Mouse (Mus musculus) right cerebral cortex, adult 18-20 months (tissue): ENCODE measurements at regions not wholly inside any gene's neighbourhood (a gene's known extent, or its start where the extent isn't known, plus 50 kb on each side); places are given as distances from the start of the nearest gene placed in this dataset.
A peak's percentile ranks its signal among the peaks of the same experiment; 100 is the strongest.
"Not testable (repeated sequence)": the region's sequence is repeated elsewhere in the genome, so short reads cannot be mapped to it uniquely, and the experiment has no call there.

ENCODE experiments used
- DNase-seq: peaks from one replicate; pipeline ENCODE4 v3.0.0; 2022; ENCODE audit warnings: mixed read lengths

- DNase-seq = no peak
These were observed 305.1 kb upstream of the Arx start for GRCm38 (mm10) chrX:92981141-92981540.

GRCm38 (mm10) chrX:93002236-93002976, 283.8 kb upstream of the Arx start:
- no peak for DNase-seq

GRCm38 (mm10) chrX:93006681-93007080, 279.6 kb upstream of the Arx start:
- DNase-seq = peak; percentile 32

- DNase-seq = no peak
These were observed 274.7 kb upstream of the Arx start for GRCm38 (mm10) chrX:93011578-93011977.

GRCm38 (mm10) chrX:93016391-93016790, 269.9 kb upstream of the Arx start:
- DNase-seq = no peak

- peak; percentile 3 for DNase-seq
These were observed 245.1 kb upstream of the Arx start for GRCm38 (mm10) chrX:93041096-93041495.

GRCm38 (mm10) chrX:93042736-93043135, 243.5 kb upstream of the Arx start:
- no peak for DNase-seq

- DNase-seq = no peak
These were observed 237.1 kb upstream of the Arx start for GRCm38 (mm10) chrX:93048967-93049754.

GRCm38 (mm10) chrX:93049755-93050143, 236.5 kb upstream of the Arx start:
- DNase-seq = no peak

- no peak for DNase-seq
These were observed 226.7 kb upstream of the Arx start for GRCm38 (mm10) chrX:93059533-93059932.

- peak; percentile 4 for DNase-seq
These were observed 217.4 kb upstream of the Arx start for GRCm38 (mm10) chrX:93068884-93069283.

- DNase-seq = peak; percentile 51
These were observed 216.5 kb upstream of the Arx start for GRCm38 (mm10) chrX:93069569-93070289.

GRCm38 (mm10) chrX:93070290-93070611, 216.0 kb upstream of the Arx start:
- no peak for DNase-seq

- no peak for DNase-seq
These were observed 197.3 kb upstream of the Arx start for GRCm38 (mm10) chrX:93088976-93089375.

GRCm38 (mm10) chrX:93097551-93097950, 188.7 kb upstream of the Arx start:
- no peak for DNase-seq

GRCm38 (mm10) chrX:93107930-93108567, 178.2 kb upstream of the Arx start:
- no peak for DNase-seq

- not testable (repeated sequence) for DNase-seq
These were observed 131.9 kb upstream of the Arx start for GRCm38 (mm10) chrX:93154367-93154766.

GRCm38 (mm10) chrX:93159105-93159504, 127.1 kb upstream of the Arx start:
- DNase-seq = no peak

- no peak for DNase-seq
These were observed 125.3 kb upstream of the Arx start for GRCm38 (mm10) chrX:93160956-93161355.
